In genomic region chr11:117059120-117059519, GRCm38 (mm10) we compare ENCODE assay signal across 12 mouse cellular contexts. TPM values are rescaled to one million over a fixed set of nuclear protein-coding genes. Genes with fewer than 3 reads are reported as not detected.
DNase-seq lines count a peak whose midpoint lies in the region; ATAC-seq lines count a peak whose summit lies in the region.
"Had no signal": no experiment of that assay in that cellular context is flagged by ENCODE, and none has a peak within 500 bp of the region (broad histone marks: within the 10 kb centered on the region; RNA-seq: fewer than 3 reads in every experiment).

No protein-coding gene starts in this region.

- no peaks in the 10 kb centered on the region for H3K36me3 ChIP-seq in heart, embryonic 11.5 days (ENCODE audit: control insufficient read depth, insufficient read depth, low read length)
- no peaks in the 10 kb centered on the region for H3K36me3 ChIP-seq in liver, embryonic 12.5 days
- no peaks in the 10 kb centered on the region for H3K36me3 ChIP-seq in neural tube, embryonic 14.5 days (ENCODE audit: control insufficient read depth, insufficient read depth, low read length)
- H3K36me3 ChIP-seq: embryonic facial prominence, embryonic 10.5 days had no signal

- intact Hi-C loops in heart, postnatal 25 days (cut with DNase I): no loop called here

- WGBS in heart, embryonic 11.5 days (ENCODE audit: insufficient replicate concordance): 42% methylated on average over 8 of the region's 8 CpGs
- WGBS in liver, embryonic 12.5 days (ENCODE audit: insufficient replicate concordance): 28% methylated on average over 8 of the region's 8 CpGs
- 57% methylated on average over 8 of the region's 8 CpGs for WGBS in neural tube, embryonic 14.5 days

- H3K9ac ChIP-seq in heart, embryonic 11.5 days (ENCODE audit: low read depth, low read length): no peak overlapping the region
- H3K9ac ChIP-seq in liver, embryonic 12.5 days: no peak overlapping the region
- no peak overlapping the region for H3K9ac ChIP-seq in neural tube, embryonic 14.5 days (replicated peaks; ENCODE audit: low read depth, low read length)

- no peak overlapping the region for H3K27ac ChIP-seq in heart, embryonic 11.5 days (ENCODE audit: low read depth, low read length)
- H3K27ac ChIP-seq in liver, embryonic 12.5 days: peak overlapping the region; percentile 10
- peak overlapping the region; percentile 78 for H3K27ac ChIP-seq in neural tube, embryonic 14.5 days (ENCODE audit: low read depth, low read length)

- H3K27me3 ChIP-seq in heart, embryonic 11.5 days (ENCODE audit: control insufficient read depth, insufficient read depth, low read length): no peaks in the 10 kb centered on the region
- peaks cover 28% of the 10 kb centered on the region; the same call in 1 of the 2 replicates for H3K27me3 ChIP-seq in liver, embryonic 12.5 days (replicated peaks)
- no peaks in the 10 kb centered on the region for H3K27me3 ChIP-seq in neural tube, embryonic 14.5 days (ENCODE audit: control insufficient read depth, insufficient read depth, low read length)

- no peak overlapping the region for H3K4me3 ChIP-seq in heart, embryonic 11.5 days (ENCODE audit: low read depth, low read length)
- no peak overlapping the region for H3K4me3 ChIP-seq in liver, embryonic 12.5 days
- no peak overlapping the region for H3K4me3 ChIP-seq in neural tube, embryonic 14.5 days (ENCODE audit: low read depth, low read length)
- H3K4me3 ChIP-seq: megakaryocyte, embryonic 14.5 days had no signal

- DNase-seq in heart, postnatal 25 days (ENCODE audit: low spot score): no peak
- DNase-seq in retina, postnatal 1 day: peak; percentile 28
- no peak for DNase-seq in retina, embryonic 14.5 days (ENCODE audit: low spot score)
- no peak for DNase-seq in cerebellum, adult 11-12 months
- no peak for DNase-seq in kidney, adult 9 months
- DNase-seq: adrenal gland, adult 8-10 months; cerebellum, adult 11 months had no signal

- H3K4me1 ChIP-seq in heart, embryonic 11.5 days (ENCODE audit: control insufficient read depth, insufficient read depth, low read length): peaks cover 11% of the 10 kb centered on the region
- peaks cover 35% of the 10 kb centered on the region for H3K4me1 ChIP-seq in liver, embryonic 12.5 days
- H3K4me1 ChIP-seq in neural tube, embryonic 14.5 days (ENCODE audit: control insufficient read depth, insufficient read depth, low read length): peaks cover 11% of the 10 kb centered on the region
- H3K4me1 ChIP-seq: megakaryocyte, embryonic 14.5 days had no signal

- H3K9me3 ChIP-seq in heart, embryonic 11.5 days (replicated peaks; ENCODE audit: control insufficient read depth, low read length): no peaks in the 10 kb centered on the region
- H3K9me3 ChIP-seq in liver, embryonic 12.5 days (replicated peaks): no peaks in the 10 kb centered on the region
- no peaks in the 10 kb centered on the region for H3K9me3 ChIP-seq in neural tube, embryonic 14.5 days (ENCODE audit: control insufficient read depth, low read length)
- H3K9me3 ChIP-seq: embryonic facial prominence, embryonic 10.5 days had no signal

- 0 out of 2 replicates have a peak, but pooled peaks have one; percentile 31 for ATAC-seq in heart, embryonic 11.5 days (replicated peaks; ENCODE audit: insufficient number of reproducible peaks, low FRiP score, low TSS enrichment)
- ATAC-seq in liver, embryonic 12.5 days: peak; percentile 28; the same call in 1 of the 2 replicates
- no peak for ATAC-seq in neural tube, embryonic 14.5 days (ENCODE audit: low read depth)

- H3K4me2 ChIP-seq in heart, embryonic 11.5 days: no peak overlapping the region
- 0 out of 2 replicates have a peak overlapping the region, but pooled peaks have one; percentile 17 for H3K4me2 ChIP-seq in liver, embryonic 12.5 days
- no peak overlapping the region for H3K4me2 ChIP-seq in neural tube, embryonic 14.5 days (ENCODE audit: low read depth, low read length)

RNA-seq across cellular contexts. Expression of gene Sec14l1, which starts 55.8 kb away (rescaled TPM):
- polyA plus RNA-seq in heart, embryonic 11.5 days (2014; fragmentation: Nextera tagmentation; extraction: Ambion mirVana): 32.6 and 39.4 TPM in 2 replicates
- total RNA-seq in heart, postnatal 25 days (2021): 10 to 100 TPM; 71.7 to 74.1 TPM
- 26.9 and 27.5 TPM in 2 replicates for polyA plus RNA-seq in liver, embryonic 12.5 days (2016; fragmentation: Nextera tagmentation; extraction: Ambion mirVana)
- 41.6 and 44.2 TPM in 2 replicates for polyA plus RNA-seq in neural tube, embryonic 14.5 days (2014; fragmentation: Nextera tagmentation; extraction: Ambion mirVana)
